Mouse (Mus musculus): Measurements from ENCODE around the gene Olfm3. TPM values are rescaled to one million over a fixed set of nuclear protein-coding genes. Genes with fewer than 3 reads are reported as not detected.

Olfm3 gene
- polyA plus RNA-seq, 1 experiment from 2014 or later, result 0.16 TPM

DNA sequence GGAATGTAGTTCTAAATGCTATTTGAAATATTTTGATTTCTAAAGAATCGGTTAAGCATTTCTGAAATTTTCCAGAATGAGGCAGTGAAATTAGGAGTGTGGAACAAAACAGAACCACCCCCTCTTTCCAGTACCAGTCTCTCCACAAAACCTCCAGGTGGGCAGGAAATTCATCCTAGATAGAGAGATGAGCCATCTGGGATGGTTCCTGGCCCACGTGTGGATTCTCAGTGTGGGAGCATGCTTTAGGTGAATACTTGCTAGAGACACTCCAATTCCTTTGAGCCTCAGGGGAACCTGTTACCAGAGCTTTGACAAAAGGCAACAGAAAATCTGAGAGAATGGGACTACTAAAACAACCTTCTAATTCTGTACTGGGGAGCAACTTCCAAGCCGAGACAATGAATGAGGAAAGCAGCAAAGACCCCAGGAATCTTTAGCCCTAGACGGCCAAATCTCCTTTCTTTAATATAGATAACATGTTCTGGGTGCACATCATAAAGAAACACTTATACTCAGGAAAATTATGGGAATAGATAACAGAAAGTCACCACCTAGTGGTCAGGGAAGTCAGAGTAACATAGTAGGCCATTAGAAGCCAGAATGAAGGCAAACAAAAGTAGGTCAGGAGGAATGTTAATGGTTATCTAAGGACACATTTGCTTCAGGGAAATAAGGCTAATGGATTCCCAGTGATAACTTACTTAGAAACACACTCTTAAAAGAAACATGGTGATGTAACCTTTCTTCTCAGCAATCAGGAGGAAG is 58.6 kb downstream of the Olfm3 start:
- TF ChIP-seq CTCF (IDR thresholded peaks at IDR 0.05; ENCODE audit: low read depth), result no peak; the same call in 1 of the 2 replicates
- H3K4me2 ChIP-seq (ENCODE audit: low read length), result no peak overlapping the region
- H3K27ac ChIP-seq, result no peak overlapping the region
- no peak overlapping the region for H3K4me3 ChIP-seq (replicated peaks; ENCODE audit: low read depth, low read length)
- no peak overlapping the region for H3K9ac ChIP-seq (ENCODE audit: low read depth, low read length)
- ATAC-seq (replicated peaks; ENCODE audit: low FRiP score, low read depth) (no peak), DNase-seq (ENCODE audit: low spot score) (no peak)
- no peaks in the 10 kb centered on the region for H3K9me3 ChIP-seq (replicated peaks; ENCODE audit: low read length)
- H3K4me1 ChIP-seq (replicated peaks; ENCODE audit: insufficient read depth, low read length), result no peaks in the 10 kb centered on the region
- H3K36me3 ChIP-seq (ENCODE audit: insufficient read depth, low read length), result no peaks in the 10 kb centered on the region
- H3K27me3 ChIP-seq (ENCODE audit: insufficient read depth, low read length), result no peaks in the 10 kb centered on the region
- 76% methylated on average over 4 of the region's 4 CpGs for WGBS

DNA sequence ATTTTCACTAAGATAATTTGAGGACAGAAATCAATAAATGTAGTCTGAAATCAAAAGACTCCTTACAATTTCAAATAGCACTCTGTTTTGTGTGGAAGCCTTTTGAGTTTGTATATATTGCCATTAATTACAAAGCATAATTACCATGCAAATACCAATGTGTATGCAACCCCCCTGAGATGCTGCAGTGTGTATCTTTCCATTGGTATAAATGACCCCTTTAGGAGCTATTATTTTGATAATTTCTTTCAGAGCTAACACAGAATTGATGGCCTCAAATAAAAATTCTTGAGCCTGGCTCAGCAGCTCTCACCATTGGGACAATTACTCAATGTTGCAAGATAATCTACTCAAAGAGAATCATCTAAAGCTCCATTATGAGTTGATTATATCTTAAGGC is 67.3 kb downstream of the Olfm3 start:
- ATAC-seq (replicated peaks; ENCODE audit: low FRiP score, low read depth), result no peak
- H3K4me1 ChIP-seq (replicated peaks; ENCODE audit: insufficient read depth, low read length), result no peaks in the 10 kb centered on the region
- no peak overlapping the region for H3K27ac ChIP-seq
- no peak for DNase-seq (ENCODE audit: low spot score)
- no peaks in the 10 kb centered on the region for H3K9me3 ChIP-seq (replicated peaks; ENCODE audit: low read length)
- TF ChIP-seq CTCF (IDR thresholded peaks at IDR 0.05; ENCODE audit: low read depth), result no peak
- no peaks in the 10 kb centered on the region for H3K27me3 ChIP-seq (ENCODE audit: insufficient read depth, low read length)
- no peak overlapping the region for H3K9ac ChIP-seq (ENCODE audit: low read depth, low read length)
- no peak overlapping the region for H3K4me2 ChIP-seq (ENCODE audit: low read length)
- no peaks in the 10 kb centered on the region for H3K36me3 ChIP-seq (ENCODE audit: insufficient read depth, low read length)
- H3K4me3 ChIP-seq (replicated peaks; ENCODE audit: low read depth, low read length), result no peak overlapping the region

DNA sequence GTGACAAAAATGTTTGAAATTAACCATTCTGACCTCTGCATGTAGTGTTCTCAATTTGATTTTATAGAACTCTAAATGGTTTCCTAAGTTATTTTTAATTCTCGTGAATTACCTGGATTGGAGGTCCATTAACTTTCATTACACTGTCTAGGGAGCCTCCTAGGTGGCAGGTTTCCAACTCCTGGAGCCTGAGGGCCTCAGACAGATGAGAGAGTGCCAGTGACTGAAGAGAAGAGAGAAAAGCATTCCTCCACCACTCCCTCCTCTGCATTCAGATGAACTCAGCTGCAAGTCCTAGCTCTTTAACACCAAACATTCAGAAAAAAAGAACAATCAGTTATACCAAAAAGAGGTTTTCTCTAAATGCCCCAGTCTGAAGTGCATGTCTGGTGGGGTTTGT is 68.6 kb downstream of the Olfm3 start:
- Histone ChIP-seq H3K4me3 (replicated peaks; ENCODE audit: low read depth, low read length) (no peak overlapping the region), H3K27me3 (ENCODE audit: insufficient read depth, low read length) (no peaks in the 10 kb centered on the region), H3K36me3 (ENCODE audit: insufficient read depth, low read length) (no peaks in the 10 kb centered on the region), H3K27ac (no peak overlapping the region), H3K9me3 (replicated peaks; ENCODE audit: low read length) (no peaks in the 10 kb centered on the region), H3K4me1 (replicated peaks; ENCODE audit: insufficient read depth, low read length) (no peaks in the 10 kb centered on the region), H3K9ac (ENCODE audit: low read depth, low read length) (no peak overlapping the region), H3K4me2 (ENCODE audit: low read length) (no peak overlapping the region)
- 51% methylated on average over 1 of the region's 1 CpGs for WGBS
- no peak for ATAC-seq (replicated peaks; ENCODE audit: low FRiP score, low read depth)
- no peak for DNase-seq (ENCODE audit: low spot score)
- no peak for TF ChIP-seq CTCF (IDR thresholded peaks at IDR 0.05; ENCODE audit: low read depth)

DNA sequence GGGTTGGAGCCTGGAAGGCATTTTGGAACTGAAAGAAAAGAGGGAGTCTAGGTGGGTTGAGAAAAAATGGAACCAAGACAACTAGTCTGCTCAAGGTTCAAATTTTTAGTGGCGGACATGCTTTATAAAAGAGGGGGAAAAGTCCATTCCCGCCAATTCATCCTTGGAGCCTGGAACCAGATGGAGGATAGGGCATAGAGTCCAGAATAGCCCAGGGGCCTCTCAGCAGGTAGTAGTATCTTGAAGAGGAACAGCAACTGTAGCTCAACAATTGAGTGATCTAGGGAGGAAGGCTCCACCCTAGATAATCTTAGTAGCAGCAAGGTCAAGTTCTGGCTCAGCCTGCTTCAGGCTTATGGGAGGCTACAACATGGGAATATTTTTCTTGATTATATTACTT is 87.0 kb downstream of the Olfm3 start:
- no peak for ATAC-seq (replicated peaks; ENCODE audit: low FRiP score, low read depth)
- Histone ChIP-seq H3K4me2 (ENCODE audit: low read length) (no peak overlapping the region), H3K9me3 (replicated peaks; ENCODE audit: low read length) (no peaks in the 10 kb centered on the region), H3K27ac (no peak overlapping the region), H3K4me3 (replicated peaks; ENCODE audit: low read depth, low read length) (no peak overlapping the region), H3K9ac (ENCODE audit: low read depth, low read length) (no peak overlapping the region), H3K4me1 (replicated peaks; ENCODE audit: insufficient read depth, low read length) (no peaks in the 10 kb centered on the region), H3K36me3 (ENCODE audit: insufficient read depth, low read length) (no peaks in the 10 kb centered on the region), H3K27me3 (ENCODE audit: insufficient read depth, low read length) (no peaks in the 10 kb centered on the region)
- WGBS, result 91% methylated on average over 2 of the region's 2 CpGs
- DNase-seq (ENCODE audit: low spot score), result no peak
- no peak for TF ChIP-seq CTCF (IDR thresholded peaks at IDR 0.05; ENCODE audit: low read depth)

DNA sequence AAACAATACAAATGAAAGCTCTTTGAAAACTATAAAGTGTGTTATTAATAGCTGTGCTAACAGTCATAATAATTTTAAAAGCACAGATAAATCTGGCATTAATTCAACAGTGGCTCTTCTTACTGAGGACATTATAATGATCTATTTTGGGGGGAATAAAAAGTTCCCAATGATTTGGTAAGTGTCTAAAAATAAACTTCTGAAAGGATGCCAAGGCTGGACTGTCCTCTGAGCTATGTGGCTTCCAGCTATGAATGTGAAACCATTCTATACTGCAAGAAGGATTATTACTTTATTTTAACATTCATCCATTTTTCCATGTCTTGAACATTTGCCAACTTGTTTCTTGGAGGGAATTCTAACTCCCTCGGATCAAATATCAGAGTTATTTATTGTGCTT is 92.1 kb downstream of the Olfm3 start:
- no peak overlapping the region for H3K4me2 ChIP-seq (ENCODE audit: low read length)
- no peak overlapping the region for H3K9ac ChIP-seq (ENCODE audit: low read depth, low read length)
- no peaks in the 10 kb centered on the region for H3K9me3 ChIP-seq (replicated peaks; ENCODE audit: low read length)
- H3K27ac ChIP-seq, result no peak overlapping the region
- no peak for ATAC-seq (replicated peaks; ENCODE audit: low FRiP score, low read depth)
- no peak for TF ChIP-seq CTCF (IDR thresholded peaks at IDR 0.05; ENCODE audit: low read depth)
- no peaks in the 10 kb centered on the region for H3K4me1 ChIP-seq (replicated peaks; ENCODE audit: insufficient read depth, low read length)
- H3K4me3 ChIP-seq (replicated peaks; ENCODE audit: low read depth, low read length), result no peak overlapping the region
- WGBS, result 40% methylated on average over 1 of the region's 1 CpGs
- peak; percentile 27 for DNase-seq (ENCODE audit: low spot score)
- no peaks in the 10 kb centered on the region for H3K27me3 ChIP-seq (ENCODE audit: insufficient read depth, low read length)
- no peaks in the 10 kb centered on the region for H3K36me3 ChIP-seq (ENCODE audit: insufficient read depth, low read length)

DNA sequence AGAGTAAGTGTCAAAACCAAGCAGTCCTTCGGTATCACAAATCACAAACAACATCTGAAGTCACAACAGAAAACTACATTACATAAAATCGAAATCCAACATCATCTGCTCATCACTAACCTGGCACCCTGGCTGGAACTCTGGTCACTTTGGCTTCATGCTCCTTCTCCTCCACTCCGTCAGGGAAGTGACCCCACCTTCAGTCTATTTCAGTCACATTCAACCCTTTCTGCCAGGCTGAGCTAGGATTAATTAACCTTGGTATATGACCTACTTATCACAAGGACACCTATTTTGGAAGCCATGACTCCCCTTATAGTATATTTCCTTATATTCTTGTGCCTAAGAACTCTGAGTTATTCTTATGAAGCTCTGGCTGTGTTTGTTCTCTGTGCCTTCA is 123.7 kb downstream of the Olfm3 start:
- no peak for ATAC-seq (replicated peaks; ENCODE audit: low FRiP score, low read depth)
- no peak overlapping the region for H3K27ac ChIP-seq
- DNase-seq (ENCODE audit: low spot score), result no peak
- no peaks in the 10 kb centered on the region for H3K4me1 ChIP-seq (replicated peaks; ENCODE audit: insufficient read depth, low read length)
- H3K36me3 ChIP-seq (ENCODE audit: insufficient read depth, low read length), result no peaks in the 10 kb centered on the region
- H3K4me2 ChIP-seq (ENCODE audit: low read length), result no peak overlapping the region
- H3K4me3 ChIP-seq (replicated peaks; ENCODE audit: low read depth, low read length), result no peak overlapping the region
- H3K9me3 ChIP-seq (replicated peaks; ENCODE audit: low read length), result no peaks in the 10 kb centered on the region
- H3K9ac ChIP-seq (ENCODE audit: low read depth, low read length), result no peak overlapping the region
- TF ChIP-seq CTCF (IDR thresholded peaks at IDR 0.05; ENCODE audit: low read depth), result no peak
- H3K27me3 ChIP-seq (ENCODE audit: insufficient read depth, low read length), result no peaks in the 10 kb centered on the region
- 75% methylated on average over 3 of the region's 3 CpGs for WGBS

DNA sequence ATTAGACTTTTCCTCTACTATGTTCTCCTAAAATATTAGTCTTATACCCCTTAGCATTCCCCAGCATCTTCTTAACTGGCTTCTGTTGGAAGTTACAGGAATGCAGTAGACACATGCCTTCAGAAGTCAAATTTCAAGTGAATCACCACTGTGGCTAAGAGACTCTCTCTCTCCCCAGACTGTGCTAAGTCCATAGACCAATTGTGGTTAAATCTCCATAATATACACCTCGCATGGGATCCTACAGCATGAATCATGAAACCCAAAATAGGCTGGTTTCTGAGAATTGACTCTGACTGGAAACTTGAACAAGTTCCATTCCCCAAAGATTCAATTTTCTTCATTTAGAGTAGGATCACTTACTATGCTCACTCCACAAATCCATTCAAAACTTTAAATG is 124.2 kb downstream of the Olfm3 start:
- Histone ChIP-seq H3K36me3 (ENCODE audit: insufficient read depth, low read length) (no peaks in the 10 kb centered on the region), H3K27me3 (ENCODE audit: insufficient read depth, low read length) (no peaks in the 10 kb centered on the region), H3K9me3 (replicated peaks; ENCODE audit: low read length) (no peaks in the 10 kb centered on the region), H3K4me3 (replicated peaks; ENCODE audit: low read depth, low read length) (no peak overlapping the region), H3K4me2 (ENCODE audit: low read length) (no peak overlapping the region), H3K9ac (ENCODE audit: low read depth, low read length) (no peak overlapping the region), H3K4me1 (replicated peaks; ENCODE audit: insufficient read depth, low read length) (no peaks in the 10 kb centered on the region), H3K27ac (no peak overlapping the region)
- DNase-seq (ENCODE audit: low spot score), result no peak
- WGBS, result 76% methylated on average over 1 of the region's 1 CpGs
- ATAC-seq (replicated peaks; ENCODE audit: low FRiP score, low read depth), result no peak
- TF ChIP-seq CTCF (IDR thresholded peaks at IDR 0.05; ENCODE audit: low read depth), result no peak
